10 mouse cellular contexts compared by ENCODE assay signal in genomic region chr12:26620501-26621134, GRCm38 (mm10).
DNase-seq lines count a peak whose midpoint lies in the region; ATAC-seq lines count a peak whose summit lies in the region.
"Had no signal": no experiment of that assay in that cellular context is flagged by ENCODE, and none has a peak within 500 bp of the region (broad histone marks: within the 10 kb centered on the region; RNA-seq: fewer than 3 reads in every experiment).

No protein-coding gene starts in this region.

- ATAC-seq in cerebellum, adult (ENCODE audit: insufficient number of reproducible peaks, low FRiP score, low TSS enrichment), result no peak
- no peak for ATAC-seq in midbrain, embryonic 15.5 days (replicated peaks)

- H3K4me2 ChIP-seq in midbrain, embryonic 15.5 days, result no peak overlapping the region
- H3K4me2 ChIP-seq: liver, embryonic 13.5 days had no signal

- WGBS in embryonic facial prominence, embryonic 10.5 days, result 76% methylated on average over 8 of the region's 8 CpGs
- 42% methylated on average over 8 of the region's 8 CpGs for WGBS in midbrain, embryonic 15.5 days

- peaks cover 26% of the 10 kb centered on the region for H3K4me1 ChIP-seq in embryonic facial prominence, embryonic 10.5 days
- H3K4me1 ChIP-seq in midbrain, embryonic 15.5 days, result peaks cover 10% of the 10 kb centered on the region
- H3K4me1 ChIP-seq: liver, embryonic 13.5 days had no signal

- H3K27ac ChIP-seq in embryonic facial prominence, embryonic 10.5 days (replicated peaks), result peak overlapping the region; percentile 69
- peak overlapping the region; percentile 39 for H3K27ac ChIP-seq in midbrain, embryonic 15.5 days
- H3K27ac ChIP-seq: liver, embryonic 13.5 days had no signal

- no peak overlapping the region for H3K4me3 ChIP-seq in embryonic facial prominence, embryonic 10.5 days
- no peak overlapping the region for H3K4me3 ChIP-seq in midbrain, embryonic 15.5 days
- H3K4me3 ChIP-seq: liver, embryonic 13.5 days had no signal

- no peaks in the 10 kb centered on the region for H3K36me3 ChIP-seq in embryonic facial prominence, embryonic 10.5 days (replicated peaks)
- H3K36me3 ChIP-seq in midbrain, embryonic 15.5 days (replicated peaks), result no peaks in the 10 kb centered on the region
- H3K36me3 ChIP-seq: liver, embryonic 13.5 days had no signal

- no peaks in the 10 kb centered on the region for H3K9me3 ChIP-seq in embryonic facial prominence, embryonic 10.5 days
- no peaks in the 10 kb centered on the region for H3K9me3 ChIP-seq in midbrain, embryonic 15.5 days
- H3K9me3 ChIP-seq: liver, embryonic 13.5 days had no signal

- DNase-seq in cerebellum, postnatal 14 days, result peak; percentile 11 to 26
- DNase-seq in embryonic facial prominence, embryonic 10.5 days (ENCODE audit: low spot score), result no peak
- peak; percentile 23 to 44 for DNase-seq in frontal cortex, postnatal 36 days (ENCODE audit: low spot score in 2 of 2)
- DNase-seq in cerebellum, adult 8-10 months, result no peak
- no peak for DNase-seq in urinary bladder, adult 2 months (ENCODE audit: low spot score)
- DNase-seq in urinary bladder, adult 18-20 months (ENCODE audit: low spot score in 2 of 2), result no peak
- DNase-seq: gastrocnemius, postnatal 36 days; liver, embryonic 13.5 days had no signal

- no peak overlapping the region for H3K9ac ChIP-seq in midbrain, embryonic 15.5 days
- H3K9ac ChIP-seq: liver, embryonic 13.5 days had no signal

- H3K27me3 ChIP-seq in embryonic facial prominence, embryonic 10.5 days (replicated peaks; ENCODE audit: low read depth, poor library complexity, severe bottlenecking), result no peaks in the 10 kb centered on the region
- no peaks in the 10 kb centered on the region for H3K27me3 ChIP-seq in midbrain, embryonic 15.5 days (replicated peaks)
- H3K27me3 ChIP-seq: liver, embryonic 13.5 days had no signal

Comparison
In these comparisons a context has a peak if more than half of its experiments do, and no peak if none do; other contexts are left out.
1. DNase-seq: peak in cerebellum, postnatal 14 days (2 of 2) and frontal cortex, postnatal 36 days (2 of 2); none in embryonic facial prominence, embryonic 10.5 days (single experiment), cerebellum, adult 8-10 months (single experiment), urinary bladder, adult 2 months (single experiment) and urinary bladder, adult 18-20 months (0 of 2).